Mouse (Mus musculus) gastrocnemius, postnatal 14 days (tissue): ENCODE results near the gene Olfr1315-ps1. TPM values are rescaled to one million over a fixed set of nuclear protein-coding genes. Genes with fewer than 3 reads are reported as not detected.

Experiments used
- DNase-seq: peaks from one replicate; pipeline ENCODE4 v3.0.0; 2021; ENCODE audit warnings: mixed read lengths
- intact Hi-C: fragments of 180-260 bp; cut with DNase I; formaldehyde crosslinking; loops from one replicate; pipeline ENCODE4 v1.15.1; 2025; ENCODE audit warnings: low total_unique reads
- long read RNA-seq, 2 experiments: library from polyadenylated mRNA; stranded (forward); transcript quantifications; one replicate each; pipeline ENCODE4 v2.0.0; 2021
- total RNA-seq, 2 experiments: library from RNA; stranded (reverse); gene quantifications; 2 replicates each; pipeline ENCODE4 v1.2.3; 2021

Gene Olfr1315-ps1
- total RNA-seq, result not detected
- long read RNA-seq, experiment 1, result 0 reads
- long read RNA-seq, experiment 2, result 0 reads

DNA sequence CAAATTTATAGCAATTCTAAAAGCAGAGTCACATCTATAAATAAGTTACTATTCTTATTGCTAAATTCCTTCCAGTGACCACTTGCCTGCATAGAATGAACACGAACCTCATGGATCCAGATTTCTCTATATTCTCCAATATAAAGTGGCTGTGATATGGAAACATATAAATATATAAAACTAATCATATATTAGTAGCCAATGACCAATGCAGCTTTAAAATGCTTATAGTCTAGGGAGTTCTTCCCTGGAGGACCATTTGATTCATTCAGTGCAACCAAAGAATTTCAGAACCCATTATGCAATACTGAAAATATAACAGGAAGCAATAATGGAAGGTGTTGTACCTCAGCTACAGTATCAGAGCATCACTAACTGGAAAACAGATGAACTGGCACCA, at the start of gene Olfr1315-ps1:
Gene Olfr1315-ps1 (minus strand): TSS at position 101 of the 400 bp plus-strand sequence.
- no peak for DNase-seq
- intact Hi-C loops, result no loop called here

DNA sequence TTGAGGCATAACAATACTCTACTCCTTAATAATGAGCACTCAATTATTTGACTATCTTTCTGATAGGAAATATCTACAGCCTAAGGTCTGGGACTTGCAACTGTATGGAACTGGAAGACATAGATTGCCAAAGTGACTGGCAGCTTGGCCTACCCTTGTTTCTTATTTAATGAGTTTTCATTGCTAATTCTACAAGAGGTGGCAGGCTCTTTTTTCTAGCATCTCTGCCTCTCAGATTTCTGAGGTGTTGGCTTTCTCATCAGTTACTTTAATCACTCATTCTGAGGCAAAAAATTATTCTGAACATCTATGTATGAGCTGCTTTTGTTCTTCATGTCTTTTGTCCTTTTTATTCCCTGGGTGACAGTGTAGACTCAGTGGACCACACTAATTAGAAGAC, 38.7 kb upstream of the Olfr1315-ps1 start, which contains the start of gene Olfr1318:
Gene Olfr1318 (plus strand): TSS at position 301 of the 400 bp plus-strand sequence.
- DNase-seq, result no peak
- intact Hi-C loops, result no loop called here

DNA sequence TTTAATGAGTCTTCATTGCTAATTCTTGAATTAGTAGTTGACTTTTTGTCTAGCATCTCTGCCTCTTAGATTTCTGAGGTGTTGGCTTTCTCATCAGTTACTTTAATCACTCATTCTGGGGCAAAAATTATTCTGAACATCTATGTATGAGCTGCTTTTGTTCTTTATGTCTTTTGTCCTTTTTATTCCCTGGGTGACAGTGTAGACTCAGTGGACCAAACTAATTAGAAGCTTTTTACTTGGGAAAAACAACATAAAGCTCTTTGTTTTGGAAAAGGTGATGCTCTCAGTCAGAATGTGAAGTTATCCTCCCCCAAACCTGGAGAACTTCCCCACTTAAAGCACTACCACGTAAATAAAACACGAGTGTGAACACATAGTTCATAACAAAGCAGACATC, 24.8 kb upstream of the Olfr1315-ps1 start, which contains the start of gene Olfr1317:
Gene Olfr1317 (plus strand): TSS at position 301 of the 400 bp plus-strand sequence.
- no peak for DNase-seq
- intact Hi-C loops, result no loop called here

DNA sequence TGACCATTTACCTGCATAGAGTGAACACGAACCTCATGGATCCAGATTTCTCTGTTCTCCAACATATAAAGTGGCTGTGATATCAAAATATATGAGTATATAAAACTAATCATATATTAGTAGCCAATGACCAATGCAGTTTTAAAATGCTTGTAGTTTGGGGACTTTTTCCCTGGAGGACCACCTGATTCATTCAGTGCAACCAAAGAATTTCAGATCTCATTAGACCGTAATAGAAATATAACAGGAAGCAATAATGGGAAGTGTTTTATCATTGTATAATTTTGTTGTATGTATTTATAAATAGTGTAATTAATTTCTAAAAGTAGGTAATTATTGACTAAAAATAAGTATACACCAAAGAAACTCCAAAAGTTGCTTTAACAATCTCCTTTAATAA, 19.6 kb upstream of the Olfr1315-ps1 start, which contains the start of gene Olfr1316:
Gene Olfr1316 (minus strand): TSS at position 101 of the 400 bp plus-strand sequence.
- intact Hi-C loops, result no loop called here
- DNase-seq, result no peak

DNA sequence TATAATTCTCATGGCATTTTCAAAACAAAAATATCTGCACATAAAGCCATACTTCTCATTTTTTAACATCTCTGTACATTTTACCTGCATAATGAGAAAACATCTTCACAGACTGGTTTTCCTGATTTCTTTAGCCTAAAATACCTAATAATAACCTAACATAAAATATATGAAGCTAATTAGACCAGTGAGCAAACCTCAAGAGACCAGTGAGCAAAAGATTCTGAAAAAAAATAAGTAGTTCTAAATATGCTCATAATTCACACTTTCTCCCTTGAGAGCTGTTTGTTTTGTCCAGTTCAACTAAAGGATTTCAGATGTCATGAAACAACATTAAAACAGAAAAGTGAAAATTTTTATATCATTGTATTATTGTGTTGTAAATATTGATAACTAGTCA, 18.6 kb downstream of the Olfr1315-ps1 start, which contains the start of gene Olfr1314:
Gene Olfr1314 (minus strand): TSS at position 101 of the 400 bp plus-strand sequence.
- no peak for DNase-seq
- intact Hi-C loops, result no loop called here

DNA sequence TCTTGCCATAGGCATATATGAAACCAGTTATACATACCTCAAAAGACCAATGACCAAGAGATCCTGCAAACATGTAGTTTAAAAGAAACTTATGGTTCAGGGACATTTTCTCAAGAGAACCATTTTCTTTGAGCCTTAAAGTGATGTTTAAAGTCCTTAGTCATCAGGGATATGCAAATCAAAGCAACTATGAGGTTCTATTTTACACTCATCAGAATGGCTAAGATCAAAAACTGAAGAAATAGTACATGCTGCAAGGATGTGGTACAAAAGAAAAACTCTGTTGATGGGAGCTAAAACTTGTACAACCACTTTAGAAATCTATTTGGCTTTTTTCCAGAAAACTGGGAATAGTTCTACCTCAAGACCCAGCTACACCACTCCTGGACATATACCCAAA, 37.5 kb downstream of the Olfr1315-ps1 start, which contains the start of gene Olfr1313:
Gene Olfr1313 (minus strand): TSS at position 101 of the 400 bp plus-strand sequence.
- intact Hi-C loops, result no loop called here
- no peak for DNase-seq

Other genes with a start within 250 kb of the Olfr1315-ps1 start
- gene Olfr1305, start 238.3 kb downstream of the Olfr1315-ps1 start, total RNA-seq, result not detected
- not detected for gene Olfr1306, start 199.2 kb downstream of the Olfr1315-ps1 start, total RNA-seq
- not detected for gene Olfr1307, start 166.0 kb downstream of the Olfr1315-ps1 start, total RNA-seq
- not detected for gene Olfr1308, start 150.5 kb downstream of the Olfr1315-ps1 start, total RNA-seq
- not detected for gene Olfr1309, start 125.2 kb downstream of the Olfr1315-ps1 start, total RNA-seq
- gene Olfr1310, start 102.7 kb downstream of the Olfr1315-ps1 start, total RNA-seq, result not detected
- not detected for gene Olfr1311, start 91.0 kb downstream of the Olfr1315-ps1 start, total RNA-seq
- not detected for gene Olfr1312, start 65.2 kb downstream of the Olfr1315-ps1 start, total RNA-seq
- not detected for gene Olfr1313, start 37.6 kb downstream of the Olfr1315-ps1 start, total RNA-seq
- gene Olfr1314, start 18.7 kb downstream of the Olfr1315-ps1 start, total RNA-seq, result not detected
- not detected for gene Olfr1316, start 19.5 kb upstream of the Olfr1315-ps1 start, total RNA-seq
- gene Olfr1317, start 24.9 kb upstream of the Olfr1315-ps1 start, total RNA-seq, result not detected
- not detected for gene Olfr1318, start 38.8 kb upstream of the Olfr1315-ps1 start, total RNA-seq
- gene Lpcat4, start 124.0 kb upstream of the Olfr1315-ps1 start, total RNA-seq, result 1 to 10 TPM; 1.7 to 2.2 TPM
- not detected for gene Nutm1, start 143.9 kb upstream of the Olfr1315-ps1 start, total RNA-seq
- 10 to 100 TPM; 57.7 to 59.7 TPM for gene Nop10, start 146.5 kb upstream of the Olfr1315-ps1 start, total RNA-seq
- gene Slc12a6, start 150.4 kb upstream of the Olfr1315-ps1 start, total RNA-seq, result 10 to 100 TPM; 20.4 to 25.2 TPM
- under 1 TPM; 0.71 to 0.84 TPM for gene Gm21985, start 150.9 kb upstream of the Olfr1315-ps1 start, total RNA-seq